Mouse (Mus musculus) ovary, adult 18-20 months (tissue): ENCODE measurements around the gene Mrpl27.
"Not testable (repeated sequence)": the region's sequence is repeated elsewhere in the genome, so short reads cannot be mapped to it uniquely, and the experiment has no call there.

ENCODE experiments used
- DNase-seq: peaks from one replicate; pipeline ENCODE4 v3.0.0; 2022; ENCODE audit warnings: low spot score, mixed read lengths

The Mrpl27 gene

GRCm38 (mm10) chr11:94653663-94654436, at the start of gene Mrpl27, which contains the start of gene Eme1:
Gene Mrpl27 (plus strand): TSS chr11:94653767.
Gene Eme1 (minus strand): TSS chr11:94653964.
- peak; percentile 60 for DNase-seq

- peak; percentile 25 for DNase-seq
These were observed 42.5 kb upstream of the Mrpl27 start for GRCm38 (mm10) chr11:94610744-94611740.

- no peak for DNase-seq
These were observed 39.0 kb upstream of the Mrpl27 start for GRCm38 (mm10) chr11:94614603-94615002.

GRCm38 (mm10) chr11:94615494-94615893, 38.1 kb upstream of the Mrpl27 start:
- DNase-seq = no peak

GRCm38 (mm10) chr11:94617646-94618045, 35.9 kb upstream of the Mrpl27 start:
- no peak for DNase-seq

- no peak for DNase-seq
These were observed 32.7 kb upstream of the Mrpl27 start for GRCm38 (mm10) chr11:94620766-94621457.

GRCm38 (mm10) chr11:94621458-94621852, 32.1 kb upstream of the Mrpl27 start:
- DNase-seq = no peak

GRCm38 (mm10) chr11:94622162-94622561, 31.4 kb upstream of the Mrpl27 start:
- no peak for DNase-seq

- peak; percentile 90 for DNase-seq
These were observed 24.2 kb upstream of the Mrpl27 start, which contains the start of gene Lrrc59 for GRCm38 (mm10) chr11:94629199-94629883. Gene Lrrc59 (plus strand): TSS chr11:94629767.

GRCm38 (mm10) chr11:94629884-94630198, 23.7 kb upstream of the Mrpl27 start:
- no peak for DNase-seq

- peak; percentile 16 for DNase-seq
These were observed 23.2 kb upstream of the Mrpl27 start for GRCm38 (mm10) chr11:94630199-94631011.

GRCm38 (mm10) chr11:94631969-94632368, 21.6 kb upstream of the Mrpl27 start:
- DNase-seq = no peak

- DNase-seq = no peak
These were observed 20.6 kb upstream of the Mrpl27 start for GRCm38 (mm10) chr11:94632988-94633387.

- no peak for DNase-seq
These were observed 19.1 kb upstream of the Mrpl27 start for GRCm38 (mm10) chr11:94634431-94634830.

- no peak for DNase-seq
These were observed 8.9 kb upstream of the Mrpl27 start for GRCm38 (mm10) chr11:94644461-94645219.

- no peak for DNase-seq
These were observed 7.1 kb upstream of the Mrpl27 start for GRCm38 (mm10) chr11:94646457-94646856.

GRCm38 (mm10) chr11:94651241-94651640, 2.3 kb upstream of the Mrpl27 start:
- DNase-seq = not testable (repeated sequence)

- DNase-seq = no peak
These were observed 594 bp upstream of the Mrpl27 start for GRCm38 (mm10) chr11:94652973-94653372.

GRCm38 (mm10) chr11:94661344-94661743, 7.8 kb downstream of the Mrpl27 start:
- no peak for DNase-seq

- DNase-seq = no peak
These were observed 11.7 kb downstream of the Mrpl27 start for GRCm38 (mm10) chr11:94665281-94665680.
